Mouse (Mus musculus) mesoderm, embryonic 11.5 days (tissue): ENCODE measurements at regions not wholly inside any gene's neighbourhood (a gene's known extent, or its start where the extent isn't known, plus 50 kb on each side); places are given as distances from the start of the nearest gene placed in this dataset.

Experiments
- DNase-seq: peaks from one replicate; pipeline ENCODE4 v3.0.0-alpha.2; 2012; ENCODE audit warnings: low read depth, low spot score

DNA sequence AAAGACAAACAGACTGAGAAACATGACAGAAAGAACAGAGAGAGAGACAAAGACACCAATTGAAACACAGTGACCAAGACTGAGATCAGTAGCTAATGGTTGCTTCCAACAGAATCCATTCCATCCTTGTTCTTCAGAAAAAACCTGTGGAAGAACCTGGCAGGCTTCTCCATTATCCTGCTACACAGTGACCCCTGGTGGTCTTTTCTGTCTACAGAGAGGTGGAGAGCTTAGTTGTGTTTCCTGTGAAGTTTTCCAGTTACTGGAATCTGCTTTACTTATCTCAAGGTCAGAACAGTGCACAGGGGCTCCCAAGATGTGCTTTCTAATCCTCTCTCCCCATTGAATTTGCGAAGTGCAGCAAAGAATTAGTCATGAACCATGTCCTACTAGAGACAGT lies 339.1 kb upstream of the Msl3l2 start:
- DNase-seq = peak; percentile 66

DNA sequence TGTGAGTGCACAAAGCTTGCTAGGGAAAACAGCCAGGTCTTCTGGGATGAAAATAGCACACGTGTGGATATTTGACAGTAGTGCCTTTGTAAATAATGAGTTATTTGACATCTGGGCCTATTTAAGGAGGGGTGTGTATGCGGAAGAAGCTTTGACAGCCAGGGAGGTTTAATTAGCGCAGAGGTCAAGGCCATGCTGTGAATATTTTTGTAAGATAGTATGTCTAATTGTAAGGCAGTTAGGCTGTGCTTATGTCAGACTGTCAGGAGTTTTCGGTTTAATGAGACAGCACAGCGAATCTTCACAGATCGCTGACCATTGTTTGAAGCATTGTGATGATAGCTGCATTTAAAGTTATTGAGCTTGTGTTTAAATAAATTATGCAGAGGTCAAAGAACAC lies 337.1 kb upstream of the Msl3l2 start:
- DNase-seq = peak; percentile 35

DNA sequence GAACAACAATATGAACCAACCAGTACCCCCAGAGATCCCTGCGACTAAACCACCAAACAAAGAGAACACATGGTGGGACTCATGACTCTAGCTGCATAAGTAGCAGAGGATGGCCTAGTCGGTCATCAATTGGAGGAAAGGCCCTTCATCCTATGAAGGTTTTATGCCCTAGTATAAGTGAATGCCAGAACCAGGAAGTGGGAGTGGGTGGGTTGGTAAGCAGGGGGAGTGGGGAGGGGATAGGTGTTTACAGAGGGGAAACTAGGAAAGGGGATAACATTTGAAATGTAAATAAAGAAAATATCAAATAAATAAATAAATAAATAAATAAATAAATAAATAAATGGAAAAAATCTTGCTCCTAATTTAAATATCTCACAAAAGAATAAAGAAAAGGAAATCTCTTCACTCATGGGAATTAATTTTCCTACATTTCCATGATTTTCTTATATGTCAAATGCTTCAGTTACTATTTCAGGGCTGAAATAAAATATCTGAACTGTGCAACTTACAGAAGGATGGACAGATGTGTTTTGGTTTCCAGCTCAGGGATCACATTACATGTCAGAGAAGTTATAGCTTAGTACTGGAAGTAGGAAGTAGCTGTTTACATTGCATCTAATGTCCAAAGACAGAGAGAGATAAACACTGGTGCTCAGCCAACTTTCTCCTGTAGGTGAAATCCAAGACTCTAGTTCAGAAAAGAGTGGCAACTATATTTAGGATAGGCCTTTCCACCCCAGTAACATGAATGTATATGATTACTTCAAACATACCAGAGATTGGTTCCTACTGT lies 323.8 kb upstream of the Msl3l2 start:
- DNase-seq = no peak

DNA sequence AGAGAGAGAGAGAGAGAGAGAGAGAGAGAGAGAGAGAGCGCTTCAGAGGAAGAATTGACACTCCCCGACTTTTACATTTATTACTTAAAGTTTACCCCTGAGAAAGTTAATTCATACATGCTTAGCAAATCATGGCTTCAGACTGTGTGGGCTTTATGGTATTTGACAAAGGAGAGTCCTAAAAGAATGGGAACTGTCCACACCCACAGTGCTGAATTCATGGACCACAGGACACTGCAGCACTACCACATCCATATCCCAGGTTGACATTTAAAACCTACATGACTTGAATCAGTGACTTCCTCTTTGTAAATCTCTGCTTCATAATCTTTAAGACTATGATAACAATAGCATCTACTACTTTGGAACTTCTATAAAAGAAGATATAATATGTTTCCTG lies 292.8 kb upstream of the Msl3l2 start:
- peak; percentile 63 for DNase-seq

DNA sequence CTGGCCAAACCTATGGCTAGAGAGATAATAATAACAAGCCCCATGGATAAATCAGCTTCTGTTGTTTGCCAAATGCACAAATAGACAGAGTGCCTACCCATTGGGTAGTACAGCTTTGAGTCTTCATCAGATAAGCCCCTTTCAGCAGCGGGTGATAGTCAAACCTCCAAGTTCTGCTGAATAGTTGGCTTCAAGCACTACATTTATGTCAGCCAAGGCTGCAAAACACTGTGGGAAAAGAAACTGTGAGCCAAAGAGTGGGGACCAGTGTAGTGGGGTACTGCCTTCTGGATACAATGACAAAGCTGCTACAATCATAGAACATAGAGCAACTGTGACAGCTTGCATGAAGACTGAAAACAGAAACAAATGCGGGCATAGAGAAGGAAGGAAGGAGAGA lies 255.4 kb upstream of the Msl3l2 start:
- no peak for DNase-seq

DNA sequence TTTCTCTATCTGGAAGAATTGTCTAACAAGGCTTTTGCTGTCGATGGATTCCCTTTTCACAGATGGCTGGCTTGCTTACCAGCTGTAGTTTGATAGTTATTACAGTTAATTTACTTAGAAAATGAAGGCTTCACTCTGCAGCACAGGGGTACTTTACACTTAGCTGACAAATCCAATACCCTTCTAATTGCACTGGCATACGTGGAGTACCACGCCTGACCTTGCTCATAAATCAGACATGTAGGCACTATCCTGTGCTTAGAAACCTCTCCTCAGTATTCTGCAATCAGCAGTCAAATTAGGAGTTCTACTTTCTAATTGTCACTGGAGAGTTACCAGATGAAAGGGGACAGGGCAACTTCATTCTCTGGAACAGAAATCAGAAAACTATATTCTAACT lies 214.1 kb upstream of the Msl3l2 start:
- DNase-seq = no peak

DNA sequence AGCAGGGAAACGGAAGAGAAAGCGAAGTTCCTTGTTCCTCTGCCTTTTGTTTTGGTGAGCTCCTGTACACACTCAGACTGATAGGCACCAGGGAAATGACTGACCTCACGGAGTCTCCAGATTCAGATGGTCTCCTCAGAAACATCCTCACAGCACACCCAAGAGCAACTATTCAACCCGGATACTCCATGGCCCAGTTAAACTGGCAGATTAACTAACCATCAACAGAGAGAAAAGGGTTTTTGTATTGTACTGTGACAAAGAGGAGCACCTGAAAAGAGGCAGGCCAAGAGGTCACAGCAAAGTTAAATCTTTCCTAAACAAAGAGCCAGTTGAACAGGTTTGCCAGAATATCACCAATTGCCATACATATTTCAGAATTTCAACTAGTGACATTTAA lies 177.6 kb upstream of the Msl3l2 start:
- DNase-seq = no peak

DNA sequence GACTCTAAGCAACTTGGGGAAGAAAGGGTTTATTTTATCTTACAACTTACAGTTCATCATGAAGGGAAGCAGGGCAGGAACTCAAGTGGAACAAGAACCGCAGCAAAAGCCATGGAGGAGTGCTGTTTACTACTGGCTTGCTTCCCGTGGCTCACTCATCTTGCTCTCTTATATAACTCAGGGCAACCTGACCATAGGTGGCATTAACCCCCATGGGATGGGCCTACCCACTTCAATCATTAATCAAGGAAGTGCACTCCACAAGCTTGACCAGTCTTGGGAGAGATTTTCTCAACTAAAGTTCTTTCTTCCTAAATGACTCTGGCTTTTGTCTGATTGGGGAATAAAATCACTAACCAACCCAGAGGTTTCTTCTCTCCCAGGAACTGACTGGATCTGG lies 172.7 kb upstream of the Msl3l2 start:
- no peak for DNase-seq

DNA sequence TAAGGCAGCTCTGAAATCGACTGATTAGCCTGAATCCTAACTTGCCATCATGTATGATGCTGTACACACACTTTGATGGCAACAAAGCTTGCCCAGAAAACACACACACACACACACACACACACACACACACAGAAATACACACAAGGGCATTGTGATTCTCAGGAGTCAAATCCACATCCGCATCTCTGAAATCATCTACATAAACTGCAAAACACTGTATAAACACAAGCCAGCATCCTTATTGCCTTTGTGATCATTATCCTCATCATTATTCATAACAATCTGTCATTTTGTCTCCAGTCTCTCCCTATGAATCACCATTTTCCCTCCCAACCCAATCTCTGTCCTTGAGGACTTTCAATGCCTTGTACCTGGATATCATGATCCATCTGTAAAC lies 171.3 kb upstream of the Msl3l2 start:
- DNase-seq = no peak

DNA sequence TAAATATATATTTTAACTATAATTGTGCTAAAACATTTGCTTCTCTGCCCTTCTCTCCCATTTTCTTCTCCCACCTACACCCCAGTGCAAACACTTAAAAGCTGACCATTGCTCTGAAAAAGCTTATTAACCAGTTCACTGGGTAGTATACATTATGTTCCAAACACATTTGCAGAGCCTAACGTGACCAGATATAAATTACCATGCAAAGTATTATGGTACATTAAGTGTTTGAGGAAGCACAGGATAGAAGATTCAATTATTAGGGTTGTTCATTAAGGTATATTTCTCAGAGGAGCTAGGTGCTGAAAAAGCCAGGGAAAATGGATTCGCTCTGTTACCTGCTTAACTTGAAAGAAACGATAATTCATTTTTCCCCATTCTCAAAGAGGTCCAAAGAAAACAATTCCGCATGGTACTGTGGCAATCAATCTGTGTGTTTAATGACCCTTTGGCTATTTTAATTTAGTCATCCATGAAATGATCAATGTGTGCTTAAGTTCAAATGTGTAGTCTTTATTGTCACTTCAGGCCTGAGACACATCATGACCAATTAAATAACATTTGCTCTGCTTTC lies 144.0 kb upstream of the Msl3l2 start:
- no peak for DNase-seq
